Mouse (Mus musculus) embryonic facial prominence, embryonic 14.5 days (tissue): Measurements from ENCODE around the gene Gna15. TPM values are rescaled to one million over a fixed set of nuclear protein-coding genes. Genes with fewer than 3 reads are reported as not detected.

Experiments used
- ATAC-seq: fragments of 200-750 bp; cut with Nextera tagmentation; 2 replicates; pipeline ENCODE4 v1.8.0; 2017; ENCODE audit warnings: low read depth, moderate number of reproducible peaks, moderate TSS enrichment
- DNase-seq: peaks from one replicate; pipeline ENCODE4 v3.0.0-alpha.2; 2015; ENCODE audit warnings: low spot score
- H3K27ac ChIP-seq: fragments of 300-500 bp; sonication (generic); replicated peaks from 2 replicates; pipeline ENCODE4 v1.5.1; 2014; ENCODE audit warnings: low read depth, mild to moderate bottlenecking, low read length, moderate library complexity
- H3K27me3 ChIP-seq: fragments of 300-500 bp; sonication (generic); replicated peaks from 2 replicates; pipeline ENCODE4 v1.6.1; 2014; ENCODE audit warnings: low read length; ENCODE audit not compliant: control insufficient read depth, insufficient read depth
- H3K36me3 ChIP-seq: fragments of 300-500 bp; sonication (generic); 2 replicates; pipeline ENCODE4 v1.6.1; 2014; ENCODE audit warnings: low read length, mixed read lengths; ENCODE audit not compliant: control insufficient read depth, insufficient read depth
- H3K4me1 ChIP-seq: fragments of 300-500 bp; sonication (generic); 2 replicates; pipeline ENCODE4 v1.6.1; 2014; ENCODE audit warnings: antibody characterized with exemption, low read length; ENCODE audit not compliant: control insufficient read depth, insufficient read depth
- H3K4me2 ChIP-seq: fragments of 300-500 bp; sonication (generic); 2 replicates; pipeline ENCODE4 v1.6.1; 2014; ENCODE audit warnings: low read depth, mild to moderate bottlenecking, low read length, moderate library complexity, mixed read lengths
- H3K4me3 ChIP-seq: fragments of 300-500 bp; sonication (generic); 2 replicates; pipeline ENCODE4 v1.5.1; 2014; ENCODE audit warnings: low read depth, mild to moderate bottlenecking, low read length
- H3K9ac ChIP-seq: fragments of 300-500 bp; sonication (generic); 2 replicates; pipeline ENCODE4 v1.6.1; 2014; ENCODE audit warnings: low read depth, mild to moderate bottlenecking, low read length, moderate library complexity, mixed read lengths
- H3K9me3 ChIP-seq: fragments of 300-500 bp; sonication (generic); 2 replicates; pipeline ENCODE4 v1.6.1; 2016; ENCODE audit warnings: low read length; ENCODE audit not compliant: control insufficient read depth
- WGBS: fragments of 180-500 bp; shearing (Covaris S2); extraction: QIAGEN DNeasy Blood & Tissue Kit; methylation state at CpG from one replicate; pipeline ENCODE4 v1.1.7; 2014; 5-methylcytosine and 5-hydroxymethylcytosine counted together
- polyA plus RNA-seq: library from polyadenylated mRNA; unstranded; fragments of >200 nt; fragmentation: Nextera tagmentation; extraction: Ambion mirVana; gene quantifications from 2 replicates; pipeline ENCODE4 v1.2.1, GENCODE M21; 2014

Gene Gna15
- polyA plus RNA-seq, 1 experiment from 2014 or later = 3.1 TPM

GRCm38 (mm10) chr10:81541803-81542202 is 17.8 kb upstream of the Gna15 start:
- Histone ChIP-seq H3K4me3 (no peak overlapping the region), H3K27ac (no peak overlapping the region), H3K36me3 (0 out of 2 replicates have a peak, but pooled peaks cover 20% of the 10 kb centered on the region), H3K27me3 (no peaks in the 10 kb centered on the region), H3K4me2 (peak overlapping the region; percentile 12; the same call in 1 of the 2 replicates), H3K4me1 (peaks cover 10% of the 10 kb centered on the region), H3K9ac (peak overlapping the region; percentile 20; the same call in 1 of the 2 replicates), H3K9me3 (no peaks in the 10 kb centered on the region)
- ATAC-seq = no peak
- 61% methylated on average over 10 of the region's 10 CpGs for WGBS
- DNase-seq = no peak

GRCm38 (mm10) chr10:81541363-81541762 is 17.3 kb upstream of the Gna15 start:
- peak overlapping the region; percentile 20; the same call in 1 of the 2 replicates for H3K9ac ChIP-seq
- H3K4me3 ChIP-seq = no peak overlapping the region
- no peaks in the 10 kb centered on the region for H3K27me3 ChIP-seq
- H3K9me3 ChIP-seq = no peaks in the 10 kb centered on the region
- DNase-seq (no peak), ATAC-seq (no peak)
- peaks cover 10% of the 10 kb centered on the region for H3K4me1 ChIP-seq
- no peak overlapping the region for H3K27ac ChIP-seq
- H3K36me3 ChIP-seq = 0 out of 2 replicates have a peak, but pooled peaks cover 20% of the 10 kb centered on the region
- WGBS = 83% methylated on average over 5 of the region's 5 CpGs
- H3K4me2 ChIP-seq = no peak overlapping the region

DNA sequence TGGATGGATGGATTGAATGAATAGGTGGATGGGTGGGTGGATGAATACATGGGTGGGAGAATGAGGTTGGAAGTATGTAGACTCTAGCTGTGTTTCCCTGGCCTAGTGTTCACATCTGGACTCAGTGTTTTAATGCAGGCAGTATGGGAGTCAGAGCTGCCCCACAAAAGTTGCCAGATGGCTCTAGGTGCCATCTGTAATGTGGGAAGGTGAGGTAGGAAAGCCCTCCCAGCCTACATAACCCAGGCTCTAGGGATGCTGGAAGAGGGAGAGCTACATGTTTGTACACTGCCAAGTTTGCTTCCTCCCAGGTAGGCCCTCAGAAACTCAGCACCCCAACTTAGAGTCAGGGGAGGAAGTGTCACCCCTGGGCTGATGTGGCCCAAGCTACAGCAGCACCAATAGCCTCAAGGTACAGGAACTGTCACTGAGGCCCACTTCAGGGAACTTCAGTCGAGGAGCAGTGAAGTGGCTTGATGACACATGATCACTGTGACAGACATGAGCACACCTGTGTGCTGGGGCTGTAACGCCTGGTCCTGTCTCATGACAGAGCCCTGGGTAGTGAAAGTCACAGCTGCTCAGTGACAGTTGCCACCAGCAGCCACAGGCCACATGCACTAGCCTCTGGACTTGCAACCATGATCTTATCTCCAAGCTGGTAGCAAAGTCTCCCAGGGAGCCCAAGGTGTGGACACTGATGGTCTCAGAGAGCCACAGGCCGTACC is 14.5 kb upstream of the Gna15 start:
- Histone ChIP-seq H3K9me3 (no peaks in the 10 kb centered on the region), H3K27me3 (no peaks in the 10 kb centered on the region), H3K4me2 (no peak overlapping the region), H3K9ac (no peak overlapping the region), H3K4me1 (peaks cover 4% of the 10 kb centered on the region), H3K36me3 (peaks cover 25% of the 10 kb centered on the region; the same call in 1 of the 2 replicates), H3K4me3 (no peak overlapping the region), H3K27ac (no peak overlapping the region)
- WGBS = 86% methylated on average over 3 of the region's 3 CpGs
- DNase-seq (no peak), ATAC-seq (no peak)

GRCm38 (mm10) chr10:81537429-81537828 is 13.4 kb upstream of the Gna15 start:
- no peaks in the 10 kb centered on the region for H3K4me1 ChIP-seq

DNA sequence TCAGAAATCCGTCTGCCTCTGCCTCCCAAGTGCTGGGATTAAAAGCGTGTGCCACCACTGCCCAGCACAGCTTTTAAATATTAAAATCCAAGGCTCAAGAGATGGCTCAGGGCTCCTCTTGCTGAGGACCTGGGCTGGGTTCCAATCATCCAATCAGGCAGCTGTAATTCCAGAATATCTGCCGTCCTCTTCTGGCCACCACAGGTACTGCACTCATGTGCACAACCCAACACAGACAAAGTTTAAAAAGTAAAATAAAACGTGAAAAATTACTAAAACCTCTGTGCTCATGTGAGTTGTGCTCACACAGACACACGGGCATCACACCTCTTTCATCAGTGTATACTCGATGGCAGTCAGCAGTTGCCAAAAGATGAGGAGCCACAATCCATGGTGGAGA is 12.7 kb upstream of the Gna15 start:
- Histone ChIP-seq H3K27ac (no peak overlapping the region), H3K4me1 (no peaks in the 10 kb centered on the region), H3K9me3 (no peaks in the 10 kb centered on the region), H3K36me3 (peaks cover 40% of the 10 kb centered on the region), H3K27me3 (no peaks in the 10 kb centered on the region), H3K9ac (no peak overlapping the region), H3K4me3 (no peak overlapping the region), H3K4me2 (no peak overlapping the region)
- 79% methylated on average over 6 of the region's 6 CpGs for WGBS
- DNase-seq (no peak), ATAC-seq (no peak)

More at GRCm38 (mm10) chr10:81537429-81537828, 13.4 kb upstream of the Gna15 start:
- Histone ChIP-seq H3K4me2 (no peak overlapping the region), H3K27me3 (no peaks in the 10 kb centered on the region), H3K4me3 (no peak overlapping the region), H3K9ac (no peak overlapping the region), H3K27ac (no peak overlapping the region), H3K9me3 (no peaks in the 10 kb centered on the region), H3K36me3 (peaks cover 34% of the 10 kb centered on the region)
- no peak for ATAC-seq
- no peak for DNase-seq
- WGBS = 91% methylated on average over 2 of the region's 2 CpGs

- Histone ChIP-seq H3K9me3 (no peaks in the 10 kb centered on the region), H3K27me3 (no peaks in the 10 kb centered on the region), H3K4me3 (no peak overlapping the region), H3K9ac (no peak overlapping the region), H3K4me2 (no peak overlapping the region), H3K4me1 (no peaks in the 10 kb centered on the region), H3K27ac (no peak overlapping the region), H3K36me3 (peaks cover 52% of the 10 kb centered on the region)
- 61% methylated on average over 12 of the region's 16 CpGs for WGBS
- no peak for DNase-seq
- 0 out of 2 replicates have a peak, but pooled peaks have one; percentile 12 for ATAC-seq
Observed at GRCm38 (mm10) chr10:81534826-81535225, 10.8 kb upstream of the Gna15 start.

DNA sequence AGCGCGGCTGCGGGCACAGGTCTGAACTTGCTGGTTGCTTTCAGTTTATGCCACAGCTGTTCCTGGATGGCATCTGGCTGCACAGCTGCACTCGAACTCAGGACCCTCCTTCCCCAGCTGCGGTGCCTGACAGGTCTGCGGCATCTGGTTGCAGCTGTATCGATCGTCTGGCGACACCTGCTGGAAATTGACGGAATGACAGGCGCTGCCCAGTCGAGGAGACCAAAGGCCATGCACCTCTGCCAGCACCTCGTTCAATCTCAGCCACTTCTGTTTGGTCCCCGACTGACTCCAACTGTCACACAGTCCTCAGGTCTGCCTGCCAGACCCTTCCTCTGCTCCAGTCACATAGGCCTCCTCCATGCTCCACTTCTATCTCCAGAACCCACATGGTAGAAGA is 2.8 kb upstream of the Gna15 start:
- Histone ChIP-seq H3K36me3 (peaks cover 30% of the 10 kb centered on the region; the same call in 1 of the 2 replicates), H3K27me3 (no peaks in the 10 kb centered on the region), H3K4me2 (no peak overlapping the region), H3K4me3 (no peak overlapping the region), H3K9me3 (no peaks in the 10 kb centered on the region), H3K4me1 (no peaks in the 10 kb centered on the region), H3K27ac (no peak overlapping the region), H3K9ac (no peak overlapping the region)
- ATAC-seq (peak; percentile 19; the same call in 1 of the 2 replicates), DNase-seq (peak; percentile 50)
- WGBS = 9% methylated on average over 14 of the region's 14 CpGs

- Histone ChIP-seq H3K27me3 (no peaks in the 10 kb centered on the region), H3K4me3 (no peak overlapping the region), H3K27ac (no peak overlapping the region), H3K9me3 (no peaks in the 10 kb centered on the region), H3K4me1 (no peaks in the 10 kb centered on the region), H3K4me2 (no peak overlapping the region), H3K9ac (no peak overlapping the region), H3K36me3 (peaks cover 15% of the 10 kb centered on the region; the same call in 1 of the 2 replicates)
- ATAC-seq = no peak
- DNase-seq = no peak
- 58% methylated on average over 12 of the region's 13 CpGs for WGBS
Observed at GRCm38 (mm10) chr10:81525017-81525694, 1.1 kb upstream of the Gna15 start.
